Mouse (Mus musculus) embryonic stem cell, embryonic (primary cell): ENCODE data around the gene Pdzrn3.

Source experiments
- CTCF ChIA-PET, 4 experiments: fragments of 300-600 bp in 2 of 4; fragments of 350-600 bp in 2 of 4; sonication (Branson Sonifier 250); formaldehyde crosslinking; loops; one replicate each; lab custom pipeline; 2022; ENCODE audit warnings: inconsistent platforms in 2 of 4; lab: Charles Lee
- POLR2A ChIA-PET, 4 experiments: fragments of 300-600 bp in 2 of 4; fragments of 350-600 bp in 2 of 4; sonication (Branson Sonifier 250); formaldehyde crosslinking; loops; one replicate each; lab custom pipeline; 2022; ENCODE audit warnings: antibody characterized with exemption in 4 of 4, inconsistent platforms in 1 of 4; lab: Charles Lee

Gene Pdzrn3

DNA sequence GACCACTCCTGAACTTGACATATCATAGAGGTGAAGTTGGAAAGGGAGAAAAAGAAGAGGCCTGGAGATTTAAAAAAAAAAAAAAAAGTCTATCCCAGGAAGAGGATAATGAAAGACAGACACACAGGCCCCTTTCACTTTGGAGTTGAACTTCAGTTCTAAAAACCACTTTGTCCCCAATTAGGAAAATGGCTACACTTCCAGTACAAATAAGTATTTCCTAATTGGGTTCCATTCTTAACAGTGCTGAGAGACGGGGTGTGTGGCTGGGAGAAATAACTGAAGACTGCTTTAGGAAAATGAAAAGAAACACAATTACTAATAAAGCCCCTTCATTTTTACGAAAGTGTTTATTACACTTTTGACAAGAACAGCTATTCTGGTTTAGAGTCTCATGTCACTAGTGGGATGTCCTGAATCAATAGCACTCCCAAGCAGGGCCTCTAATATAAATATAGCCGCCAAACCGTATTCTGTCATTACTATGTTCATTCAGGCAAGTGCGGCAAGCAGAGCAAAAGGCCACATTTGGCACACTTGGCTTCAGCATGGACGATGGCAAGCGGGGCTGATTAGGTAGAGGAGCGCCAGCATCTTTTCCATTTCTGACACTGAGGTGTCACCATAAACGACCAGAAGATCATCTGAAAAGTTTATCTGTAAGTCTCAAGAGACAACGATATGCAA is 39.7 kb downstream of the Pdzrn3 start:
- ChIA-PET CTCF (no interaction called here), POLR2A (no interaction called here)

DNA sequence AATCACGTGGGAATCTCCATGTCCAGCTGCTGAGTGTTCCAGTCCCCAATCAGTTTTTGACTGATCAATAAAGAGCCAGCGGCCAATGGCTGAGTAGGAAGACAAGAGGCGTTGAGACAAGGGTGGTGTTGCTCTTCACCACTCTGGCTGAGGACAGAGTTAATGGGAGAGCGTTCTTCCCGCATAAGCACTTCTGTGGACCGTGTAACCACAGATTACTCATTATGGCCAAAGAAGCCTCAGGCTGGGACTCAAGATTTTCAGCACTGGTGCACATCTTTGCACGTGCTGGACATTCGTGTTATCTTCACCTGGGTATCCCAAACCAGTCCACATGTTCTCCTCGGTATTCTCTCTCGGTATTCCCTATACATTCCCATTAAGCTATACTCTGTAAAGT is 41.0 kb downstream of the Pdzrn3 start:
- CTCF ChIA-PET = interaction anchor here in 1 of 4 experiments (0.6 kb wide), 1 partner anchor 410 kb away, joined by 5 read pairs; no protein-coding TSS in a partner anchor
- POLR2A ChIA-PET = no interaction called here

GRCm38 (mm10) chr6:101335744-101336143 is 42.0 kb downstream of the Pdzrn3 start:
- ChIA-PET CTCF (no interaction called here), POLR2A (no interaction called here)

- ChIA-PET CTCF (no interaction called here), POLR2A (no interaction called here)
These were observed 43.2 kb downstream of the Pdzrn3 start for GRCm38 (mm10) chr6:101334495-101334894.

DNA sequence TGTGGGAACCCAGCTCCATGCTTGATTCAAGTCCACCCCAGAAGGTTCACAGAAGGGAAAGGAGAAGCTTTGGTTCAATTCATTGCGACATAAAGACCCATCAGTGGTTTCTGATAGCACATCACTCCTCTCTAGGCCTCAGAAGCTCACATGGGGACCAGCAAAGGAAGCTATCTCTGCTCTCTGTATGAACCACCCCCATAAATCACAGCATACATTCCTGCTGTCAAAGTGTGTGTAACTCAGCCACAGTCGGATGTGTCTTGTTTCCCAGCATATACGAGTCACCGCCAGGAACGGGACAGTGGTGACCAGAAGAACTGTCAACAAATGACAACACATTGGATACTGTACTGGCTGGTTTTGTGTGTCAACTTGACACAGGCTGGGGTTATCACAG is 47.3 kb downstream of the Pdzrn3 start:
- ChIA-PET POLR2A (interaction anchor here in 1 of 4 experiments (1.9 kb wide), 1 partner anchor 57 kb away, joined by 4 read pairs; no protein-coding TSS in a partner anchor), CTCF (no interaction called here)

DNA sequence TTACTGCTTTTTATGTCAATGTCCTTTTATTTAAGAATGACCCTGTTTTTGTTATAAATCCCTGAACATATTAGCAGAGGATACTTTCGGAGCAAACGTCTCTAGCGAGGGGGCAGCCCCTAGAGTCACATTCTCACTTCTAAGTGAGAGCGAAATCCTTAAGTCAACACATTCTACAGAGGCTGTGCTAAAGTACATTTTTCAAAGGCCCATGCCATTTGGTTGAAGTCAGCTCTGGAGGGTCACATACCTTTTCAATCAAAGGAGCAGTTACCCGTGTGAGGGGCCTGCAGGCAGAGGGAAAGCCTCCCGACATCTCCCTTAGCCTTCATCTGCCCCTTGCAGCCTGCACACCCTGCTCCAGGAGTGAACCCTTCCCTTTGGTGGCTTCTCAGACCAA is 48.2 kb downstream of the Pdzrn3 start:
- ChIA-PET POLR2A (no interaction called here), CTCF (no interaction called here)

- CTCF ChIA-PET = no interaction called here
- POLR2A ChIA-PET = interaction anchor here in 1 of 4 experiments (1.3 kb wide), 1 partner anchor 50 kb away, joined by 3 read pairs; the partner anchor contains the start of gene Pdzrn3
These were observed 49.2 kb downstream of the Pdzrn3 start for GRCm38 (mm10) chr6:101328514-101328913.

DNA sequence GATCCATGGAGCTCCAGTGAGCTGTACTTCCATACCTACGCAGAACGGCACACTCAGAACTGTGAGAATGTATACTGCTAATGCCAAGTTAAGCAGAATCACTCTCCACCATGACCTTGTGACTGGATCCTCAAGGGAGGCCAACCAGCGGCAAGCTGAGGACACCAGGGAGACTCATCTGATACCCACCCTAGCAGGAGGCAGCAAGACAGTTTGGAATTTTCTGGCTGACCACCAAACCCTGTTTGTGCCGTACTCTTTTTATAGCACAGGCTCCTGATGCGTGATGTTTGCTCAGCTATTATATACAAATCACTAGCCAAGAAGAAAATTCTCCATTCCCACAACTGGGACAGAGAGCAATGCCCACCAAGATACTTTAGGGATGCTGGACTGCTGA is 50.0 kb downstream of the Pdzrn3 start:
- ChIA-PET POLR2A (interaction anchor here in 1 of 4 experiments (1.3 kb wide), 1 partner anchor 50 kb away, joined by 3 read pairs; the partner anchor contains the start of gene Pdzrn3), CTCF (no interaction called here)

GRCm38 (mm10) chr6:101327196-101327595 is 50.5 kb downstream of the Pdzrn3 start:
- ChIA-PET POLR2A (interaction anchor here in 2 of 4 experiments (0.7 to 1.3 kb wide), 2 partner anchors 51 to 528 kb away, joined by 3 to 6 read pairs; partner anchors contain the start of gene Pdzrn3 (in 1 of the 2)), CTCF (no interaction called here)

GRCm38 (mm10) chr6:101325842-101326639 is 51.7 kb downstream of the Pdzrn3 start:
- CTCF ChIA-PET = no interaction called here
- POLR2A ChIA-PET = no interaction called here

- CTCF ChIA-PET = no interaction called here
- POLR2A ChIA-PET = no interaction called here
These were observed 55.1 kb downstream of the Pdzrn3 start for GRCm38 (mm10) chr6:101322580-101322979.

GRCm38 (mm10) chr6:101320386-101320785 is 57.3 kb downstream of the Pdzrn3 start:
- ChIA-PET CTCF (no interaction called here), POLR2A (interaction anchor here in 1 of 4 experiments (0.6 kb wide), 1 partner anchor 10 kb away, joined by 5 read pairs; no protein-coding TSS in a partner anchor)

DNA sequence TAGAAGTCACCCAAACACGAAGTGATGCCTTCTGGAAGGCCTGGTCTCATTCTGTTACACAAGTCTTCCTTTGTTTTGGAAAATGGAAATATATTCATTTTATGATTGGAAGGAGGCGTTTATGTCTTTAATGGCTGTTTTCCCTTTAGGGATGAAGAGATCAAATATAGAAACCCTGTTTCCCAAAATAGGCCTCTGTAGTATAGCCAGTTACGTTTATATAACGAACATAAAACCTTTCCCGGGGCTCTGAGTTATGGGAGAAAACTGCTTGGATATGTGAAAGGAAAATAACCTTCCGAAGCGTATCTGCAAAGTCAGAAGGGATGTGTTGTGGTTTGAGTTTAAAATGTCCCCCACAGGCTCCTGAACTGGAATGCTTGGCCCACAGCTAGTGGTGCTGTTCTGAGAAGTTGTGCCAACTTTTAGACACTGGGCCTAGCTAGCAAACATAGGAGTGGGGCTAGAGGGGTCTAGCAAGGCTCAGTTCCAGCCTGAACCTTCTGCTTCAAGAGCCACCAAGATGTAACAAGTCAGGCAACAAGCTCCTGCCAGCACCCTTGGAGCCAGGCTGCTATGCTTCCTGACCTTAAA is 58.2 kb downstream of the Pdzrn3 start:
- ChIA-PET CTCF (no interaction called here), POLR2A (interaction anchor here in 1 of 4 experiments (0.6 kb wide), 1 partner anchor 9 kb away, joined by 5 read pairs; no protein-coding TSS in a partner anchor)

DNA sequence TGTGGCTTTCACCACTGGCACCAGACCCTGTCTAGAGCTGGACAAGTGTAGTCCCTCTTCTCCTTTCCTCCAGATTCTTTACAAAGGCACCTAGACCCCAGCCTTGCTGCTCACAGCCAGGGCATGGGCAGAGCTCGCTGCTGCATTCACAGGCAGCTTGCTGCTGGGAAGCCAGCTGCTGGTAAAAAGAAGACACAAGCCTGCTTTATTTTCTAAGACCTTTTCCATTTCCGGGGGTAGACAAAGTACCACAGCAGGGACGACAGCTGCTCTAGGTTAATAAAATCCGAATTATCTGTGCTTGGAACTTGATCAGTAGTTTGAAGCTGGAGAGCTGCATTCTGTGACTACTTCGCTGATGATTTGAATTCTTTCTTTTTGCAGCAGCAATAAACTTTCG is 59.2 kb downstream of the Pdzrn3 start:
- CTCF ChIA-PET = no interaction called here
- POLR2A ChIA-PET = interaction anchor here in 1 of 4 experiments (1.0 kb wide), 1 partner anchor 12 kb away, joined by 4 read pairs; no protein-coding TSS in a partner anchor

GRCm38 (mm10) chr6:101311446-101311845 is 66.3 kb downstream of the Pdzrn3 start:
- CTCF ChIA-PET = no interaction called here
- POLR2A ChIA-PET = interaction anchor here in 1 of 4 experiments (0.6 kb wide), 1 partner anchor 473 kb away, joined by 3 read pairs; no protein-coding TSS in a partner anchor

- CTCF ChIA-PET = no interaction called here
- POLR2A ChIA-PET = interaction anchor here in 1 of 4 experiments (0.7 kb wide), 1 partner anchor 9 kb away, joined by 5 read pairs; no protein-coding TSS in a partner anchor
These were observed 67.2 kb downstream of the Pdzrn3 start for GRCm38 (mm10) chr6:101310491-101310890.

- POLR2A ChIA-PET = interaction anchor here in 2 of 4 experiments (0.5 to 1.3 kb wide), 2 partner anchors 69 to 162 kb away, joined by 3 to 5 read pairs; no protein-coding TSS in a partner anchor
These were observed 69.6 kb downstream of the Pdzrn3 start for GRCm38 (mm10) chr6:101307964-101308531.

DNA sequence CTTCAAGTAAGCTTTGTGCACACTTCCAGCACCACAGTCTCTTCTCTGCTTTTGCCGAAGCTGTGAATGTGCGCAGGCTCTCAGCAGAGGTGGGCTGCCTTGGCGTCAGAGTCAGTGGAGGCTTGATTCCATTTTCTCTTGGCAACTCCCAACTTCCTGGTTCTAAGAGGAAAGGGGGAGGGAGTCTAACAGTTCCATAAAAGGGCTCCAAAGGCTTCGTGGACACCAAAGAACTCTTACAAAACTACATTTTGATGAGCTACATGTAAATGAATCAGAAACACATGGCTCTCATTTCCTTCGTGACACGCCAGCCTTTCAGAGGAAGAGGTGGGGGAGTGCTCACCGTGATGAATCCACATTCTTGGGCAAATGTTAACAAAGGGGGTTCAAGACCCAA is 70.9 kb downstream of the Pdzrn3 start:
- POLR2A ChIA-PET = interaction anchor here in 3 of 4 experiments (0.7 to 1.4 kb wide), 3 partner anchors 9 to 275 kb away, joined by 3 to 4 read pairs (median 4); no protein-coding TSS in a partner anchor
- CTCF ChIA-PET = no interaction called here

More at GRCm38 (mm10) chr6:101307964-101308531, 69.6 kb downstream of the Pdzrn3 start:
- CTCF ChIA-PET = no interaction called here

- CTCF ChIA-PET = no interaction called here
- POLR2A ChIA-PET = no interaction called here
These were observed 72.2 kb downstream of the Pdzrn3 start for GRCm38 (mm10) chr6:101305543-101305942.
